Mouse (Mus musculus) hindbrain, embryonic 10.5 days (tissue): ENCODE data around the gene Castor2. TPM values are rescaled to one million over a fixed set of nuclear protein-coding genes. Genes with fewer than 3 reads are reported as not detected.
A peak's percentile ranks its signal among the peaks of the same experiment; 100 is the strongest.

ENCODE experiments used
- DNase-seq: peaks from one replicate; pipeline ENCODE4 v3.0.0-alpha.2; 2017; ENCODE audit warnings: low spot score
- H3K27ac ChIP-seq: fragments of 300-500 bp; sonication (generic); 2 replicates; pipeline ENCODE4 v1.5.1; 2016; ENCODE audit warnings: mild to moderate bottlenecking, moderate library complexity
- H3K27me3 ChIP-seq: fragments of 300-500 bp; sonication (generic); 2 replicates; pipeline ENCODE4 v1.6.1; 2016; ENCODE audit warnings: mild to moderate bottlenecking; ENCODE audit not compliant: poor library complexity, insufficient read depth, severe bottlenecking
- H3K36me3 ChIP-seq: fragments of 300-500 bp; sonication (generic); 2 replicates; pipeline ENCODE4 v1.6.1; 2016; ENCODE audit warnings: mild to moderate bottlenecking, moderate library complexity
- H3K4me1 ChIP-seq: fragments of 300-500 bp; sonication (generic); replicated peaks from 2 replicates; pipeline ENCODE4 v1.6.1; 2016; ENCODE audit warnings: mild to moderate bottlenecking
- H3K4me3 ChIP-seq: fragments of 300-500 bp; sonication (generic); 2 replicates; pipeline ENCODE4 v1.5.1; 2016; ENCODE audit warnings: mild to moderate bottlenecking, moderate library complexity
- H3K9me3 ChIP-seq: fragments of 300-500 bp; sonication (generic); 2 replicates; pipeline ENCODE4 v1.6.1; 2016; ENCODE audit warnings: mild to moderate bottlenecking, moderate library complexity
- WGBS: fragments of 180-500 bp; shearing (Covaris S2); methylation state at CpG from one replicate; pipeline ENCODE4 v1.1.7; 2016; 5-methylcytosine and 5-hydroxymethylcytosine counted together
- polyA plus RNA-seq: library from polyadenylated mRNA; unstranded; fragments of >200 nt; fragmentation: Nextera tagmentation; extraction: Ambion mirVana; gene quantifications from 2 replicates; pipeline ENCODE4 v1.2.1, GENCODE M21; 2016

The Castor2 gene
- polyA plus RNA-seq, 1 experiment from 2014 or later = 10.3 TPM

- Histone ChIP-seq H3K36me3 (peaks cover 27% of the 10 kb centered on the region), H3K9me3 (no peaks in the 10 kb centered on the region), H3K4me1 (peaks cover 23% of the 10 kb centered on the region), H3K27ac (peak overlapping the region; percentile 92), H3K4me3 (peak overlapping the region; percentile 91), H3K27me3 (no peaks in the 10 kb centered on the region)
- 11% methylated on average over 10 of the region's 10 CpGs for WGBS
- DNase-seq = no peak
These were observed 76.2 kb downstream of the Castor2 start for GRCm38 (mm10) chr5:134175696-134176095.

GRCm38 (mm10) chr5:134176169-134176881, 76.8 kb downstream of the Castor2 start, which contains the start of gene Rcc1l:
Gene Rcc1l (minus strand): TSS chr5:134176774.
- Histone ChIP-seq H3K27me3 (no peaks in the 10 kb centered on the region), H3K36me3 (peaks cover 22% of the 10 kb centered on the region), H3K27ac (peak within 1 kb of the TSS; percentile 92), H3K4me1 (peaks cover 23% of the 10 kb centered on the region), H3K9me3 (no peaks in the 10 kb centered on the region), H3K4me3 (peak within 1 kb of the TSS; percentile 91)
- WGBS = under 1% methylated on average over 72 of the region's 72 CpGs
- peak; percentile 85 for DNase-seq

- no peak for DNase-seq
- peaks cover 6% of the 10 kb centered on the region; the same call in 1 of the 2 replicates for H3K36me3 ChIP-seq
- peaks cover 39% of the 10 kb centered on the region for H3K4me1 ChIP-seq
- H3K9me3 ChIP-seq = no peaks in the 10 kb centered on the region
- H3K27me3 ChIP-seq = no peaks in the 10 kb centered on the region
- H3K27ac ChIP-seq = no peak overlapping the region
- WGBS = 78% methylated on average over 7 of the region's 7 CpGs
- H3K4me3 ChIP-seq = no peak overlapping the region
These were observed 79.0 kb downstream of the Castor2 start for GRCm38 (mm10) chr5:134178536-134178935.

DNA sequence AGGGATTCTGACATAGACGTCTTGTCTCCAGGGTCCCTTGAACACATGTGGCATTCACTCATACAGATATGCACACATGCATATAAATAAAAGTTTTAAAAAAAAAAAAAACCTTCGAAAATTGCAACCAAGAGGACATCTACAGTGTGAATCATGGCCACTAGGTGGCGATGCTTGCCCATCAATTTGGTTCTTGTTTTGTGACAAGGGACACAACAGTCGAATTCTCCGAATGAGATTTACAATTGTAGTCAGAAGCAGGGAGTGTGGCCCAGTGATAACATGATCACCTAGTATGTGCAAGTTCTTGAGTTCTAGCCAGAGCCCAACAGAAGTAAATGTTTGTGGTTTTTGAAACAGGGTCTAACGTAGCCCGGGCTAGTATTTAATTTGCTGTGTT, 80.4 kb downstream of the Castor2 start:
- Histone ChIP-seq H3K4me1 (peaks cover 35% of the 10 kb centered on the region), H3K9me3 (no peaks in the 10 kb centered on the region), H3K36me3 (no peaks in the 10 kb centered on the region), H3K27ac (no peak overlapping the region), H3K4me3 (no peak overlapping the region), H3K27me3 (no peaks in the 10 kb centered on the region)
- DNase-seq = peak; percentile 79
- WGBS = 29% methylated on average over 7 of the region's 7 CpGs

GRCm38 (mm10) chr5:134182172-134182571, 82.7 kb downstream of the Castor2 start:
- no peak for DNase-seq
- no peaks in the 10 kb centered on the region for H3K9me3 ChIP-seq
- no peaks in the 10 kb centered on the region for H3K27me3 ChIP-seq
- peaks cover 19% of the 10 kb centered on the region for H3K4me1 ChIP-seq
- 67% methylated on average over 3 of the region's 3 CpGs for WGBS
- no peaks in the 10 kb centered on the region for H3K36me3 ChIP-seq
- no peak overlapping the region for H3K4me3 ChIP-seq
- H3K27ac ChIP-seq = 0 out of 2 replicates have a peak overlapping the region, but pooled peaks have one; percentile 1

DNA sequence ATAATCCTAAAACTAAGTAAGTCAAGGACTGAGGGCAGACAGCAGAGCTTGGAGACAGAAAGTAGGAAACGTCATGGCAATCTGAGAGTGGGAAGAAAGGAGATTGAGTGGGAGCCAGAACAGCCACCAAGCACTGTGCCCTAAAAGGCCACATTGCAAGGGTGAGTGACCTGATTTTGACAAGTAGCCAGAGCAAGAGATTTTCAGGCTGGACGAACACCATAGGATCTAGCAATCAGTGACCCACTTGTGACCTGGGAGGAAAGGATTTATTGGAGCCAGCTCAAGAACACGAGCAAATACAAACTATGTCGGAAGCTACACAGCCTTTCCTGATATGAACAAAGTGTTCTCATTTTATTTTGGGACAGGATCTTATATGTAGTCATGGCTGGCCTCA, 83.2 kb downstream of the Castor2 start:
- WGBS = 81% methylated on average over 4 of the region's 4 CpGs
- Histone ChIP-seq H3K36me3 (no peaks in the 10 kb centered on the region), H3K4me1 (peaks cover 19% of the 10 kb centered on the region), H3K27me3 (no peaks in the 10 kb centered on the region), H3K27ac (peak overlapping the region; percentile 99; the same call in 1 of the 2 replicates), H3K9me3 (no peaks in the 10 kb centered on the region), H3K4me3 (peak overlapping the region; percentile 78)
- no peak for DNase-seq

GRCm38 (mm10) chr5:134183162-134183561, 83.7 kb downstream of the Castor2 start:
- no peaks in the 10 kb centered on the region for H3K27me3 ChIP-seq
- peak overlapping the region; percentile 78 for H3K4me3 ChIP-seq
- DNase-seq = peak; percentile 23
- peaks cover 19% of the 10 kb centered on the region for H3K4me1 ChIP-seq
- H3K36me3 ChIP-seq = no peaks in the 10 kb centered on the region
- peak overlapping the region; percentile 99 for H3K27ac ChIP-seq
- H3K9me3 ChIP-seq = no peaks in the 10 kb centered on the region
- 60% methylated on average over 7 of the region's 7 CpGs for WGBS

DNA sequence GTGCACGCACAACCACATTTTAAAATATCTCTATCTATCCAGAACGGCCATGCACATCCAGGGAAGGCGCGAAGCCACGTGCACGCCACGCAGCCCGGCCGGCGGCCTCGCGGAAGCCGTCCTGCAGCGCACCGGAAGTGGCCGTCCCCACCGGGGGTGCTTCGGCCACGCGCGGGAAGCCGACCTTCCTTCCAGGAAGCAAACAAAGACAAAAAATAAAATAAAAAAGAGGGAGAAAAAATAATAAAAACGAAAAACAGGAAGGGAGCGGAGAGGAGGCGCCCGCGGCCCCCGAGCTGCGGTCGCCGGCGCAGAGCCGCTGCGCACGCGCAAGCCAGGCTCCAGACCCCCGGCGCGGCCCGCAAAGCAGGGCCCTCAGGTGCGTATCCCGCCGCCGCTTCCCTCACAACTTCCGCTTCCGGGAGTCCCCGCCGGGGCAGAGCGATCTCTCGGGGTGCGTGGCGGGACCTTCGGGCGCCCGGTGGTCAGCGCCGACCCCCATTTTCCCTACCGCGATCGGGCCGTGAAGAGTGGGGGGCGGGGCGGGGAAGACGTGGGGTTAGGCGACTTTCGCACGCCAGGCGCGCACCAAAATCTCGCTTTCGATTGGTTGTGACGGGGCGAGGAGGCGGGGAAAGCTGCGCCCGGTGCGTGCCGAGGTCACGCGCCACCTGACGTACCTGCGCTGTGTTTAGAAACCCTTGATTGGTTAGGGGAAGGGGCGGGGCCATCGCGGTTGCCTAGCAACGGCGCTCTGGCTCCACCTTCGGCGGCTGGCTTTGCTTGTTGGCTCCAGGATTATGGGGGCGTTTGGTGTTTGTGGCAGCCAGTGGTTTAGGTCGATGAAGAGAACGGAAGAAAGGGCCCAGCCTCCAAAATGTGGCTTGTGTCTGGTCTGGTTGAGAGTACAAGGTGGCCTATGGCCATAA, 84.6 kb downstream of the Castor2 start, which contains the start of gene Gtf2ird2:
Gene Gtf2ird2 (plus strand): TSS at position 140 of the 929 bp plus-strand sequence.
- Histone ChIP-seq H3K9me3 (no peaks in the 10 kb centered on the region), H3K4me3 (peak within 1 kb of the TSS; percentile 78), H3K36me3 (no peaks in the 10 kb centered on the region), H3K4me1 (peaks cover 19% of the 10 kb centered on the region), H3K27me3 (no peaks in the 10 kb centered on the region), H3K27ac (peak within 1 kb of the TSS; percentile 99)
- DNase-seq = peak; percentile 98
- under 1% methylated on average over 92 of the region's 92 CpGs for WGBS

- Histone ChIP-seq H3K27ac (no peak overlapping the region), H3K27me3 (no peaks in the 10 kb centered on the region), H3K36me3 (no peaks in the 10 kb centered on the region), H3K4me3 (no peak overlapping the region), H3K9me3 (no peaks in the 10 kb centered on the region), H3K4me1 (peaks cover 19% of the 10 kb centered on the region)
- no peak for DNase-seq
- 91% methylated on average over 3 of the region's 3 CpGs for WGBS
These were observed 86.5 kb downstream of the Castor2 start for GRCm38 (mm10) chr5:134186059-134186458.

GRCm38 (mm10) chr5:134186961-134187731, 87.6 kb downstream of the Castor2 start:
- DNase-seq = peak; percentile 68
- Histone ChIP-seq H3K4me1 (peaks cover 17% of the 10 kb centered on the region), H3K4me3 (no peak overlapping the region), H3K36me3 (no peaks in the 10 kb centered on the region), H3K9me3 (no peaks in the 10 kb centered on the region), H3K27me3 (no peaks in the 10 kb centered on the region), H3K27ac (no peak overlapping the region)
- 71% methylated on average over 4 of the region's 4 CpGs for WGBS

- no peaks in the 10 kb centered on the region for H3K9me3 ChIP-seq
- no peak for DNase-seq
- WGBS = 89% methylated on average over 7 of the region's 7 CpGs
- H3K27me3 ChIP-seq = no peaks in the 10 kb centered on the region
- H3K27ac ChIP-seq = no peak overlapping the region
- H3K4me3 ChIP-seq = no peak overlapping the region
- 0 out of 2 replicates have a peak, but pooled peaks cover 3% of the 10 kb centered on the region for H3K36me3 ChIP-seq
- peaks cover 2% of the 10 kb centered on the region for H3K4me1 ChIP-seq
These were observed 89.1 kb downstream of the Castor2 start for GRCm38 (mm10) chr5:134188571-134188970.

DNA sequence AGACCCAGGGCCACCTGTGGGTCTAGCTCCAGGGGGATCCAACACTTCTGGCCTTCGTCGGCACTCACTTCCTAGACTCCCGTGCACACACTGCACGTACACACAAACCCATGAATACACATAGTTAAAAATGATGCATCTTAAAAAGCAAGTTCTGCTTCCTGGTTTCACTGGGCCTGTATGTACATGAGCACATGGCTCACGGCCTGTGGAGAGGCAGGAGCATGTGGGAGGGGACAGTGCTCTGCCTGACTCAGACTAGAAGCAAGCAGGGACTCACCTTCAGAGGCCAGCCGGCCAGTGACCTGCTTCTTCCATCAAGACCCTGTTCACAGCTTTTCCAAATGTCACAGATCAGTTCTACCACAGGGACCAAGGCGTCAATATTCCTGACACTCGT, 94.2 kb downstream of the Castor2 start:
- Histone ChIP-seq H3K4me3 (no peak overlapping the region), H3K4me1 (no peaks in the 10 kb centered on the region), H3K9me3 (no peaks in the 10 kb centered on the region), H3K36me3 (peaks cover 41% of the 10 kb centered on the region), H3K27ac (no peak overlapping the region), H3K27me3 (no peaks in the 10 kb centered on the region)
- DNase-seq = no peak
- 87% methylated on average over 8 of the region's 8 CpGs for WGBS
